In genomic region chr5:36917245-36917644, GRCm38 (mm10) we compare ENCODE assay signal across 20 mouse cellular contexts. TPM values are rescaled to one million over a fixed set of nuclear protein-coding genes. Genes with fewer than 3 reads are reported as not detected.
DNase-seq lines count a peak whose midpoint lies in the region; TF ChIP-seq lines count a peak whose summit lies in the region.
"Had no signal": no experiment of that assay in that cellular context is flagged by ENCODE, and none has a peak within 500 bp of the region (broad histone marks: within the 10 kb centered on the region; RNA-seq: fewer than 3 reads in every experiment).

No protein-coding gene starts in this region.

- no peaks in the 10 kb centered on the region for H3K27me3 ChIP-seq in cerebellum, adult 2 months (ENCODE audit: control insufficient read depth, insufficient read depth, low read length)
- H3K27me3 ChIP-seq: forebrain, embryonic 13.5 days; forebrain, embryonic 15.5 days had no signal

- TF ChIP-seq CTCF in cerebellum, adult 2 months (IDR thresholded peaks at IDR 0.05; ENCODE audit: borderline replicate concordance, insufficient read depth, low read depth, low read length) = peak; percentile 27; the same call in 1 of the 2 replicates
- TF ChIP-seq CTCF in layer of hippocampus, adult 2 months (conservative IDR thresholded peaks at IDR 0.05) = no peak

- H3K27ac ChIP-seq in cerebellum, adult 2 months (ENCODE audit: insufficient read depth, low read length) = peak overlapping the region; percentile 45
- peak overlapping the region; percentile 62; the same call in 1 of the 2 replicates for H3K27ac ChIP-seq in layer of hippocampus, adult 2 months
- H3K27ac ChIP-seq: embryonic facial prominence, embryonic 10.5 days; embryonic facial prominence, embryonic 12.5 days; forebrain, embryonic 13.5 days; forebrain, embryonic 15.5 days had no signal

- H3K4me1 ChIP-seq in cerebellum, adult 2 months (ENCODE audit: control insufficient read depth, insufficient read depth, low read length) = peaks cover 92% of the 10 kb centered on the region
- H3K4me1 ChIP-seq: embryonic facial prominence, embryonic 12.5 days; forebrain, embryonic 15.5 days had no signal

- 34% methylated on average over 4 of the region's 4 CpGs for WGBS in cerebellum, adult 2 months

- TF ChIP-seq POLR2A in cerebellum, adult 2 months (IDR thresholded peaks at IDR 0.05; ENCODE audit: borderline replicate concordance, insufficient read depth, low read length) = no peak

- no peak overlapping the region for H3K4me3 ChIP-seq in cerebellum, adult 2 months (replicated peaks; ENCODE audit: insufficient read depth, low read depth, low read length)
- no peak overlapping the region for H3K4me3 ChIP-seq in layer of hippocampus, adult 2 months
- H3K4me3 ChIP-seq: embryonic facial prominence, embryonic 10.5 days; embryonic facial prominence, embryonic 12.5 days; forebrain, embryonic 13.5 days; forebrain, embryonic 15.5 days had no signal

- peak in 1 of 2 experiments; percentile 40 for DNase-seq in cerebellum, adult 2 months
- DNase-seq in cerebellum, postnatal 4 days (ENCODE audit: low spot score in 2 of 2) = no peak
- peak; percentile 44 for DNase-seq in cerebellum, adult 9-10 months
- no peak for DNase-seq in cerebellum, adult 18-20 months
- DNase-seq in cerebellum, postnatal 10 days = peak; percentile 65 to 66
- no peak for DNase-seq in cerebellum, adult 11-12 months
- no peak for DNase-seq in layer of hippocampus, adult 2 months (ENCODE audit: low spot score in 2 of 2)
- DNase-seq in layer of hippocampus, postnatal 14 days (ENCODE audit: low spot score in 2 of 2) = no peak
- DNase-seq: adrenal gland, adult 8-10 months; adrenal gland, postnatal 14 days; adrenal gland, postnatal 36 days; B cell, adult 2 months; forebrain, postnatal 0 days had no signal

RNA-seq across cellular contexts. Expression of gene Ppp2r2c, which starts 48.9 kb away (rescaled TPM):
- 259 and 273 TPM in 2 replicates for polyA plus RNA-seq in cerebellum, adult 2 months (2012; rRNA removed)
- total RNA-seq in layer of hippocampus, adult 2 months (2021) = 100 to 1,000 TPM; 375 to 387 TPM
- 100 to 1,000 TPM; 355 to 364 TPM for total RNA-seq in layer of hippocampus, postnatal 14 days (2021)
- polyA plus RNA-seq: activated CD4-positive, CD25-positive, alpha-beta regulatory T cell, adult 4 months; CD4-positive, CD25-positive, alpha-beta regulatory T cell, adult 4 months; G1E had no signal

Comparison
In these comparisons a context has a peak if more than half of its experiments do, and no peak if none do; other contexts are left out.
1. DNase-seq: peak in cerebellum, adult 9-10 months (single experiment) and cerebellum, postnatal 10 days (2 of 2); none in cerebellum, postnatal 4 days (0 of 2), cerebellum, adult 18-20 months (0 of 2), cerebellum, adult 11-12 months (single experiment), layer of hippocampus, adult 2 months (0 of 2) and layer of hippocampus, postnatal 14 days (0 of 2).